Mouse (Mus musculus) midbrain, embryonic 12.5 days (tissue): Measurements from ENCODE around the gene Tlr3. TPM values are rescaled to one million over a fixed set of nuclear protein-coding genes. Genes with fewer than 3 reads are reported as not detected.

ENCODE experiments used
- polyA plus RNA-seq: library from polyadenylated mRNA; unstranded; fragments of >200 nt; fragmentation: Nextera tagmentation; extraction: Ambion mirVana; gene quantifications from 2 replicates; pipeline ENCODE4 v1.2.1, GENCODE M21; 2016

Gene Tlr3
- polyA plus RNA-seq, 1 experiment from 2014 or later = 1.1 TPM

Other genes with a start within 250 kb of the Tlr3 start
- not detected in 2 replicates for gene F11, start 149.0 kb downstream of the Tlr3 start, polyA plus RNA-seq
- not detected in 2 replicates for gene Klkb1, start 116.2 kb downstream of the Tlr3 start, polyA plus RNA-seq
- not detected in 2 replicates for gene Gm45753, start 102.6 kb downstream of the Tlr3 start, polyA plus RNA-seq
- 1.8 and 2.0 TPM in 2 replicates for gene Cyp4v3, start 77.9 kb downstream of the Tlr3 start, polyA plus RNA-seq
- gene Fam149a, start 28.8 kb downstream of the Tlr3 start, polyA plus RNA-seq = 7.3 and 8.9 TPM in 2 replicates
- gene Sorbs2, start 96.7 kb upstream of the Tlr3 start, polyA plus RNA-seq = 83.2 and 87.5 TPM in 2 replicates